In the genomic region with DNA sequence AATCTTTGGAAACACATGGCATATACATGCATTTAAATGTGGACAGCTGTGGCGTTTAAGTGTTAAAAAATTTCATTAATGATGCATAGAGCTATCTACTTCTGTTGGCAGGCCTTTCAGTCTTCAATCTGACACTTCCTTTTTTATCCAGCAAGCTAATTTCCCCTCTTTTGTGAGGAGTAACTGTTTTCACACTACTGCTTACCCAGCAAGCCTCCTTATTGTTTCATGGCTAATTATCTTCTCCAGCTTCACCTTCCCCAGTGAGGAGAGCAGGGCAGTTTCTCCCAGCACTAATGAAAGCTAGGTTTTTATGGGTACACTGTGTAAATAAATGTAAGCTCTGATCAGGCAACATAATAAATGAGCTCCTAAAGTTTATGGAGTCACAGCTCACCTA, we compare ENCODE assay signal across 14 mouse cellular contexts.
DNase-seq lines count a peak whose midpoint lies in the region; ATAC-seq and TF ChIP-seq lines count a peak whose summit lies in the region.
"Had no signal": no experiment of that assay in that cellular context is flagged by ENCODE, and none has a peak within 500 bp of the region (broad histone marks: within the 10 kb centered on the region; RNA-seq: fewer than 3 reads in every experiment).

No protein-coding gene starts in this region.

- peak overlapping the region; percentile 44 for H3K4me2 ChIP-seq in forebrain, embryonic 12.5 days
- peak overlapping the region; percentile 36 for H3K4me2 ChIP-seq in hindbrain, embryonic 15.5 days
- H3K4me2 ChIP-seq: embryonic facial prominence, embryonic 15.5 days; limb, embryonic 15.5 days; neural tube, embryonic 12.5 days had no signal

- no peaks in the 10 kb centered on the region for H3K27me3 ChIP-seq in forebrain, embryonic 12.5 days
- no peaks in the 10 kb centered on the region for H3K27me3 ChIP-seq in hindbrain, embryonic 15.5 days
- H3K27me3 ChIP-seq: embryonic facial prominence, embryonic 15.5 days; limb, embryonic 15.5 days; neural tube, embryonic 12.5 days had no signal

- 14% methylated on average over 1 of the region's 1 CpGs for WGBS in forebrain, embryonic 12.5 days
- WGBS in hindbrain, embryonic 15.5 days, result 14% methylated on average over 1 of the region's 1 CpGs

- 0 out of 2 replicates have a peak, but pooled peaks cover 4% of the 10 kb centered on the region for H3K36me3 ChIP-seq in forebrain, embryonic 12.5 days (replicated peaks)
- H3K36me3 ChIP-seq in hindbrain, embryonic 15.5 days, result no peaks in the 10 kb centered on the region
- H3K36me3 ChIP-seq: embryonic facial prominence, embryonic 15.5 days; limb, embryonic 15.5 days; neural tube, embryonic 12.5 days had no signal

- intact Hi-C loops in gastrocnemius, adult 2 months (cut with DNase I), result no loop called here

- peaks cover 22% of the 10 kb centered on the region for H3K4me1 ChIP-seq in forebrain, embryonic 12.5 days
- peaks cover 24% of the 10 kb centered on the region for H3K4me1 ChIP-seq in hindbrain, embryonic 15.5 days (replicated peaks)

- H3K4me3 ChIP-seq in gastrocnemius, adult 2 months, result no peak overlapping the region; the same call in 1 of the 2 replicates
- H3K4me3 ChIP-seq in layer of hippocampus, adult 2 months, result peak overlapping the region; percentile 29; the same call in 1 of the 2 replicates
- H3K4me3 ChIP-seq in forebrain, embryonic 12.5 days (replicated peaks), result no peak overlapping the region
- H3K4me3 ChIP-seq in hindbrain, embryonic 15.5 days, result no peak overlapping the region
- H3K4me3 ChIP-seq: embryonic facial prominence, embryonic 15.5 days; limb, embryonic 15.5 days; neural tube, embryonic 12.5 days had no signal

- H3K9ac ChIP-seq in forebrain, embryonic 12.5 days, result no peak overlapping the region
- no peak overlapping the region for H3K9ac ChIP-seq in hindbrain, embryonic 15.5 days
- H3K9ac ChIP-seq: embryonic facial prominence, embryonic 15.5 days; limb, embryonic 15.5 days; neural tube, embryonic 12.5 days had no signal

- TF ChIP-seq CTCF in gastrocnemius, adult 2 months (IDR thresholded peaks at IDR 0.05), result no peak
- no peak for TF ChIP-seq CTCF in layer of hippocampus, adult 2 months (conservative IDR thresholded peaks at IDR 0.05)

- peak overlapping the region; percentile 53; the same call in 1 of the 2 replicates for H3K27ac ChIP-seq in gastrocnemius, adult 2 months
- peak overlapping the region; percentile 82 for H3K27ac ChIP-seq in layer of hippocampus, adult 2 months
- H3K27ac ChIP-seq in forebrain, embryonic 12.5 days, result peak overlapping the region; percentile 80
- H3K27ac ChIP-seq in hindbrain, embryonic 15.5 days (replicated peaks), result peak overlapping the region; percentile 77
- H3K27ac ChIP-seq: embryonic facial prominence, embryonic 15.5 days; limb, embryonic 15.5 days; neural tube, embryonic 12.5 days had no signal

- no peak for DNase-seq in gastrocnemius, adult 2 months
- no peak for DNase-seq in gastrocnemius, postnatal 10 days
- no peak for DNase-seq in layer of hippocampus, adult 2 months (ENCODE audit: low spot score in 2 of 2)
- DNase-seq in layer of hippocampus, postnatal 10 days (ENCODE audit: low spot score in 2 of 2), result no peak
- DNase-seq in ovary, postnatal 36 days (ENCODE audit: low spot score), result no peak
- no peak for DNase-seq in kidney, adult 8-10 months
- DNase-seq: cerebellum, adult 11-12 months; lung, adult 18-20 months had no signal

- peak; percentile 70; the same call in 1 of the 2 replicates for ATAC-seq in forebrain, embryonic 12.5 days (ENCODE audit: low FRiP score)
- peak; percentile 63; the same call in 1 of the 2 replicates for ATAC-seq in hindbrain, embryonic 15.5 days (ENCODE audit: low FRiP score, low read depth)
- ATAC-seq: Patski had no signal

- H3K9me3 ChIP-seq in forebrain, embryonic 12.5 days, result 0 out of 2 replicates have a peak, but pooled peaks cover 6% of the 10 kb centered on the region
- H3K9me3 ChIP-seq in hindbrain, embryonic 15.5 days, result no peaks in the 10 kb centered on the region
- H3K9me3 ChIP-seq: embryonic facial prominence, embryonic 15.5 days; limb, embryonic 15.5 days; neural tube, embryonic 12.5 days had no signal
